Mouse (Mus musculus) stomach, postnatal 0 days (tissue): Measurements from ENCODE around the gene Cyp19a1. TPM values are rescaled to one million over a fixed set of nuclear protein-coding genes. Genes with fewer than 3 reads are reported as not detected.
A peak's percentile ranks its signal among the peaks of the same experiment; 100 is the strongest.

Source experiments
- ATAC-seq: fragments of 200-750 bp; cut with Nextera tagmentation; 2 replicates; pipeline ENCODE4 v1.8.0; 2017; ENCODE audit not compliant: low FRiP score, low TSS enrichment
- DNase-seq: peaks from one replicate; pipeline ENCODE4 v3.0.0-alpha.2; 2016; ENCODE audit warnings: low spot score
- H3K27ac ChIP-seq: fragments of 300-500 bp; sonication (generic); replicated peaks from 2 replicates; pipeline ENCODE4 v1.5.1; 2014; ENCODE audit warnings: mild to moderate bottlenecking, control low read depth
- H3K27me3 ChIP-seq: fragments of 300-500 bp; sonication (generic); 2 replicates; pipeline ENCODE4 v1.6.1; 2014; ENCODE audit warnings: low read length; ENCODE audit not compliant: control insufficient read depth, insufficient read depth
- H3K36me3 ChIP-seq: fragments of 300-500 bp; sonication (generic); 2 replicates; pipeline ENCODE4 v1.6.1; 2014; ENCODE audit warnings: low read length, mixed read lengths; ENCODE audit not compliant: control insufficient read depth, insufficient read depth
- H3K4me1 ChIP-seq: fragments of 300-500 bp; sonication (generic); replicated peaks from 2 replicates; pipeline ENCODE4 v1.6.1; 2014; ENCODE audit warnings: antibody characterized with exemption; ENCODE audit not compliant: control insufficient read depth, insufficient read depth
- H3K4me2 ChIP-seq: fragments of 300-500 bp; sonication (generic); replicated peaks from 2 replicates; pipeline ENCODE4 v1.6.1; 2014; ENCODE audit warnings: low read depth, mild to moderate bottlenecking, control low read depth, moderate library complexity
- H3K4me3 ChIP-seq: fragments of 300-500 bp; sonication (generic); 2 replicates; pipeline ENCODE4 v1.5.1; 2014; ENCODE audit warnings: low read depth, low read length, control low read depth
- H3K9ac ChIP-seq: fragments of 300-500 bp; sonication (generic); 2 replicates; pipeline ENCODE4 v1.6.1; 2014; ENCODE audit warnings: mild to moderate bottlenecking, low read length, control low read depth, mixed read lengths
- H3K9me3 ChIP-seq: fragments of 300-500 bp; sonication (generic); 2 replicates; pipeline ENCODE4 v1.6.1; 2016; ENCODE audit warnings: low read length; ENCODE audit not compliant: control insufficient read depth
- CTCF ChIP-seq: IDR thresholded peaks from 2 replicates; pipeline ENCODE4 v1.5.1; 2016; ENCODE audit warnings: antibody characterized with exemption, low read depth, mild to moderate bottlenecking, moderate library complexity
- EP300 ChIP-seq: optimal IDR thresholded peaks from 2 replicates; pipeline ENCODE3; 2016; ENCODE audit warnings: antibody characterized with exemption
- WGBS: fragments of 180-500 bp; shearing (Covaris S2); extraction: QIAGEN DNeasy Blood & Tissue Kit; methylation state at CpG from one replicate; pipeline ENCODE4 v1.1.7; 2014; 5-methylcytosine and 5-hydroxymethylcytosine counted together
- polyA plus RNA-seq: library from polyadenylated mRNA; unstranded; fragments of >200 nt; fragmentation: Nextera tagmentation; extraction: Ambion mirVana; gene quantifications from 2 replicates; pipeline ENCODE4 v1.2.1, GENCODE M21; 2015

Cyp19a1 gene
- polyA plus RNA-seq, 1 experiment from 2014 or later = not detected

DNA sequence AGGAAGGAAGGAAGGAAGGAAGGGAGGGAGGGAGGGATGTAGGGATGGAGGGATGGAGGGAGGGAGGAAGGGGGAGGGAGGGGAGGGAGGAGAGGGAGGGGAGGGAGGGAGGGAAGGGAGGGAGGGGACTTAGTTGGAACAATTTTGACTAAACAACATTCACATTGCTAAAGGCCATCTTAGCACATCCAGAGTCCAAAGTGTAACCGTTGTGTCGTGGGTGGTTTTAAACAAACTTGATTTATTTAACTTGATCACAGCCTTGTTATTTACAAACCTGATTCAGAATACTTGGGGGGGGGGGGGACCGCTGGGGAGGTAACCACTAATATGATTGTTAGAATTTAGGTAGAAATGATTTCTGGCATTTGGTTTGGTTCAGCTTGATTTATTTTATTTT is 31.5 kb upstream of the Cyp19a1 start:
- no peak overlapping the region for H3K4me3 ChIP-seq
- H3K4me2 ChIP-seq = no peak overlapping the region
- H3K9ac ChIP-seq = no peak overlapping the region
- H3K4me1 ChIP-seq = no peaks in the 10 kb centered on the region
- no peaks in the 10 kb centered on the region for H3K36me3 ChIP-seq
- no peak for TF ChIP-seq CTCF
- no peak for TF ChIP-seq EP300
- 46% methylated on average over 3 of the region's 3 CpGs for WGBS
- no peaks in the 10 kb centered on the region for H3K27me3 ChIP-seq
- ATAC-seq (no peak), DNase-seq (no peak)
- no peaks in the 10 kb centered on the region for H3K9me3 ChIP-seq
- no peak overlapping the region for H3K27ac ChIP-seq

DNA sequence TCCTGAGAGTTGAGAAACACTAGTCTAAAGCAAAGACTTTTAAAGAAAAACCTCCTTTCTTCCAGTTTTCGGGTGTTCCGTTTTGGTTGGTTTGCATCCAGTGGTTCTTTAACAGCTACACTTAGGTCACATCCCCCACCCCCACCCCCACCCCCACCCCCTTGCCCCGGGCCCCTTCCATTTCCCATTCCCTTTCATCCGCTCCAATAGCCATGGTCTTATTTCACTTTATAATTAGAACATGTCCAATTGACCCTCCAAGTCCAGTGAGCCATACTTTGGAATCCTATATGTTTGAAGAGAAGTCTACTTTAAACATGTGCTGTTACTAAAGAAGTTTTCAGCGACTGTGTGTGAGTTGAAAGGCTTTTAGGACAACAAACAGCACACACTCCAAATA is 19.9 kb upstream of the Cyp19a1 start:
- Histone ChIP-seq H3K4me1 (no peaks in the 10 kb centered on the region), H3K4me3 (no peak overlapping the region), H3K27me3 (no peaks in the 10 kb centered on the region; the same call in 1 of the 2 replicates), H3K9me3 (no peaks in the 10 kb centered on the region), H3K4me2 (no peak overlapping the region), H3K9ac (no peak overlapping the region), H3K27ac (no peak overlapping the region), H3K36me3 (no peaks in the 10 kb centered on the region)
- 64% methylated on average over 5 of the region's 5 CpGs for WGBS
- no peak for ATAC-seq
- no peak for TF ChIP-seq EP300
- TF ChIP-seq CTCF = no peak
- DNase-seq = no peak

DNA sequence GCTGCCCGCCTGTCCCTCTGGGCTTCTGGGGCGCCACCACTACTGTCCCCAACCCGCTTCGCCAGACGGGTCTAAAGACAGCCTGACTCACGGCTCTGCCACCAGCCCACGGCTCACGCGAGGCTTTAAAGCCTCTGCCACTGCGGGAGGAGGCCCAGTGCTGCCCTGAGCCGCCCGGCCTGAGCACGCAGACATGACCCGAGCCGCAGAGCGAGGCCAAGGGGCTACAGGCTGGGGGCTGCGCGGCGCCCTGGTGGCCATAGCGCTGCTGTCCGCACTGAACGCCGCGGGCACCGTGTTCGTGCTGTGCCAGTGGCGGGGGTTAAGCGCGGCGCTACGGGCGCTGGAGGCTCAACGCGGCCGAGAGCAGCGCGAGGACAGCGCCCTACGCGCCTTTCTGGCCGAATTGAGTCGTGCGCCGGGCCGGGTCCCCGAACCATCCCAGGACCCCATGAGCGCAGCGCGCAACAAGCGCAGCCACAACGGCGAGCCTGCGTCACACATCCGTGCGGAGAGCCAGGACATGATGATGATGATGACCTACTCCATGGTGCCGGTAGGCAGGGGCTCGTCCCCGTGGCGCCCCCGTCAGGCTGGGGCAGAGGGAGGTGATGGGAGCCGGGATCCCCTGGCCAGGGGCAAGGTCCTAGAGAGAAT is 18.5 kb upstream of the Cyp19a1 start, which contains the start of gene Gldn:
Gene Gldn, plus strand, starts transcription at position 156 of the 657 bp plus-strand sequence.
- H3K27me3 ChIP-seq = no peaks in the 10 kb centered on the region; the same call in 1 of the 2 replicates
- TF ChIP-seq EP300 = no peak
- no peak for TF ChIP-seq CTCF
- peak within 1 kb of the TSS; percentile 48 for H3K4me2 ChIP-seq
- 2% methylated on average over 61 of the region's 61 CpGs for WGBS
- ATAC-seq (no peak), DNase-seq (no peak)
- H3K9ac ChIP-seq = no peak within 1 kb of the TSS
- no peaks in the 10 kb centered on the region for H3K9me3 ChIP-seq
- H3K4me3 ChIP-seq = 0 out of 2 replicates have a peak within 1 kb of the TSS, but pooled peaks have one; percentile 12
- H3K4me1 ChIP-seq = no peaks in the 10 kb centered on the region
- no peaks in the 10 kb centered on the region for H3K36me3 ChIP-seq
- no peak within 1 kb of the TSS for H3K27ac ChIP-seq

DNA sequence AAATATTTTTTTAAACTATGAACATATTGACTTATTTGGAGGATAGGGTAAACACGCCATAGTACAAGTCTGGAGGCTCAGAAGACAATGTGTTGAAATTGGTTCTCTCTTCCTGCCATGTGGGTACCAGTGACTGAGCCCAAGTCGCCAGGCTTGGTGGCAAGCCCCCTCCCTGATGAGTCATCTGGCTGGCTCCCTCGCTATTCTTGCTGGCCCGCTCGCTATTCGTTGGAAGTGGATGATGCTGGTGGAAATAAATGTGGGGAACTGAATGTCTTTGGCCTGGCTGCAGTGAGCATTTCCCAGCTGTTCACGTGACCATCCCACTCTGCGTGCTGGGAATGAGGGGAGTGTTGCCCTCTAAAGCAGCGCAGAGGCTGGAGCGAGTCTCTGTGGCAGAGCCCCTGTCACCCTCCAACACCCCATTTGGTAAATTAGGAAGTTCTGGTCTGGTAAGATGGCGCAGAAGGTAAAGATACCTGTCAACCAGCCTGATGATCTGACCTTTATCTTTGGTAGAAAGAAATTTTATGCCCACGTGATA is 11.2 kb upstream of the Cyp19a1 start:
- no peak for ATAC-seq

DNA sequence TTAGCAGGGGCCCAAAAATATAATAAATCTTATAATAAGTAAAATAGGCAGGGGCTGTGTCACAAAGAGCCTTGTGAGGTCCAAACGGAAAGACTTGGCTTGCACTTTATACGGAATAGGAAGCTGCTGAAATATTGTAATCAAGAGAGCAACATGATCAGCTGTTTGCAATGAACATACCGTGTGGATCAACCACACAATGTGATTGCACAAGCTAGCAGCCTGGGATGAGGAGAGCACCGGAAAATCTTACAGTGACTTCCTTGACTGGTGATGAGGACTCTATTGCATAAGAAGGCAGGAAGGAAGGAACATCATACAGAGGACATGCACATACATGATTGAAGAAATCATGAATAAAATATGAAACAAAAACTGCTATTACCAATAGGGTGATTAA is 7.4 kb upstream of the Cyp19a1 start:
- no peak overlapping the region for H3K9ac ChIP-seq
- no peaks in the 10 kb centered on the region for H3K4me1 ChIP-seq
- WGBS = 75% methylated on average over 4 of the region's 4 CpGs
- H3K27me3 ChIP-seq = no peaks in the 10 kb centered on the region
- ATAC-seq = no peak
- H3K36me3 ChIP-seq = no peaks in the 10 kb centered on the region
- no peak for TF ChIP-seq EP300
- TF ChIP-seq CTCF = no peak
- H3K9me3 ChIP-seq = no peaks in the 10 kb centered on the region
- DNase-seq = no peak
- H3K4me2 ChIP-seq = no peak overlapping the region
- H3K27ac ChIP-seq = no peak overlapping the region
- no peak overlapping the region for H3K4me3 ChIP-seq

More for the DNA sequence above, 11.2 kb upstream of the Cyp19a1 start:
- DNase-seq = no peak
- Histone ChIP-seq H3K4me3 (no peak overlapping the region), H3K4me1 (no peaks in the 10 kb centered on the region), H3K27ac (no peak overlapping the region), H3K9ac (no peak overlapping the region), H3K9me3 (no peaks in the 10 kb centered on the region), H3K4me2 (no peak overlapping the region), H3K27me3 (no peaks in the 10 kb centered on the region), H3K36me3 (no peaks in the 10 kb centered on the region)
- TF ChIP-seq CTCF (no peak), EP300 (no peak)
- 80% methylated on average over 12 of the region's 12 CpGs for WGBS

DNA sequence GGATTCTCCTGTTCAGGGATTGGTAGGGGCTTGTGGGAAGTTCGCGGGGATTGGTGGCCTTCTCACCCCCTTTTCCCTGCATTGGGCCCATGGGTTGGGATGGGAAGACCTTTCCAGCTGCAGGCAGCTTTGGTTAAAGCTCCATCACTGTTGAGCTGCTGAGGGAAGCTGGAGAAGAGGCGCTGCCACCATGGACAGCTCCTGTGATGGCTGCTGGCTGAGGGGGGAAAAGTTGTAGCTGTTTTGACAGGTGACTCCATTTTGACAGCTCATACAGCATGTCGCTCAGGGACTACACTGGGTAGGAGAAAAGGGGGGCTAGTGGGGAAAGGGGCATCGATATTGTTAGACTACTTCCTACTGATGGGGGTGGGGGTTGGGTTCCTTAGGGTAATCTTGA is 3.0 kb upstream of the Cyp19a1 start:
- no peaks in the 10 kb centered on the region for H3K27me3 ChIP-seq
- H3K4me1 ChIP-seq = no peaks in the 10 kb centered on the region
- 37% methylated on average over 5 of the region's 5 CpGs for WGBS
- H3K36me3 ChIP-seq = no peaks in the 10 kb centered on the region
- H3K4me3 ChIP-seq = no peak overlapping the region
- no peak for DNase-seq
- H3K9ac ChIP-seq = no peak overlapping the region
- no peaks in the 10 kb centered on the region for H3K9me3 ChIP-seq
- no peak overlapping the region for H3K4me2 ChIP-seq
- ATAC-seq = no peak
- no peak overlapping the region for H3K27ac ChIP-seq
- no peak for TF ChIP-seq EP300
- TF ChIP-seq CTCF = no peak
